Mouse (Mus musculus): Measurements from ENCODE around the gene Erlin1. TPM values are rescaled to one million over a fixed set of nuclear protein-coding genes. Genes with fewer than 3 reads are reported as not detected.

Erlin1 gene
- polyA plus RNA-seq, 1 experiment from 2014 or later = 16.5 TPM

DNA sequence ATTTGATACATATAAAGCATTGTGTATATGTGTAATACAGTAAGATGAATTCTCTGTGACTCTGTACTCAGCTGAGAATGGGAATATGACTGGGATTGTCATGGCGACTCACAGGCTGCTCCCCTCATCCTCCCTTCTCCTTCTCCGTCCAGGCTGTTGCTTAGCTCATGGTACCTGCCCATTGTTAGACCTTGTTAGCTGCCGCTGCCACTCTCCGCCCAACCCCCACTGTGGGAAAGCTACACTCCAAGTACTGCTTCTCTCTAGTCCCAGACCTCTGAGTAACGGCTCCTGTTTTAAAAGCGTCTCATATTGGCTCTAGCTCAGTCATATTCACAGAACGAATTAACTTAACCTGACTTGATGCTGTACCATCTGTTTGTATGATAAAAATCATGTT is 49.8 kb downstream of the Erlin1 start:
- Histone ChIP-seq H3K4me3 (ENCODE audit: low read depth, low read length) (no peak overlapping the region), H3K27ac (ENCODE audit: low read depth, low read length) (no peak overlapping the region), H3K9ac (ENCODE audit: low read length) (no peak overlapping the region), H3K27me3 (replicated peaks; ENCODE audit: control insufficient read depth, insufficient read depth, low read length) (no peaks in the 10 kb centered on the region), H3K4me1 (ENCODE audit: control insufficient read depth, insufficient read depth, low read length) (no peaks in the 10 kb centered on the region), H3K9me3 (replicated peaks; ENCODE audit: control insufficient read depth, low read length) (no peaks in the 10 kb centered on the region), H3K36me3 (ENCODE audit: control insufficient read depth, insufficient read depth, low read length) (no peaks in the 10 kb centered on the region), H3K4me2 (ENCODE audit: low read length) (no peak overlapping the region)
- 50% methylated on average over 7 of the region's 7 CpGs for WGBS
- ATAC-seq = no peak
- DNase-seq (ENCODE audit: low spot score) = no peak

DNA sequence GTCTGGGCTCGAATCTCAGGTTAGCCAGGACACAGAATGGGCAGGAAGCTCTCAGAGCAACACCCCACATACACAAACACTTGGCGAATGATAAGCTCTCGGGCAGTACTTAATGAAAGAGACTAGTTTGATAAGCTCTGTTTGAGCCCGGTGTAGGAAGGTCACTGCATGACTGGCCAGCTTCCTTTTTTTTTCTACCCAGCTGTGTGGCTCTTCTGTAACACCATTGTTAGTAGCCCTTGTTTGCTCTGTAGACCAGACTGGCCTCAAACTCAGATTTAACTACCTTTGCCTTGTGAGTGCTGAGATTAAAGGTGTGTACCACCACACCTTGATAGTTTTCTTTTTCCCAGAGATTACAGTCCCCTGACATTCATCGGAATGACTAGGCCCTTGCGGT is 55.7 kb downstream of the Erlin1 start:
- ATAC-seq = no peak
- WGBS = 89% methylated on average over 6 of the region's 6 CpGs
- Histone ChIP-seq H3K36me3 (ENCODE audit: control insufficient read depth, insufficient read depth, low read length) (no peaks in the 10 kb centered on the region), H3K27ac (ENCODE audit: low read depth, low read length) (no peak overlapping the region), H3K27me3 (replicated peaks; ENCODE audit: control insufficient read depth, insufficient read depth, low read length) (no peaks in the 10 kb centered on the region), H3K4me1 (ENCODE audit: control insufficient read depth, insufficient read depth, low read length) (no peaks in the 10 kb centered on the region), H3K4me2 (ENCODE audit: low read length) (no peak overlapping the region), H3K9me3 (replicated peaks; ENCODE audit: control insufficient read depth, low read length) (no peaks in the 10 kb centered on the region), H3K9ac (ENCODE audit: low read length) (no peak overlapping the region), H3K4me3 (ENCODE audit: low read depth, low read length) (no peak overlapping the region)
- DNase-seq (ENCODE audit: low spot score) = no peak

DNA sequence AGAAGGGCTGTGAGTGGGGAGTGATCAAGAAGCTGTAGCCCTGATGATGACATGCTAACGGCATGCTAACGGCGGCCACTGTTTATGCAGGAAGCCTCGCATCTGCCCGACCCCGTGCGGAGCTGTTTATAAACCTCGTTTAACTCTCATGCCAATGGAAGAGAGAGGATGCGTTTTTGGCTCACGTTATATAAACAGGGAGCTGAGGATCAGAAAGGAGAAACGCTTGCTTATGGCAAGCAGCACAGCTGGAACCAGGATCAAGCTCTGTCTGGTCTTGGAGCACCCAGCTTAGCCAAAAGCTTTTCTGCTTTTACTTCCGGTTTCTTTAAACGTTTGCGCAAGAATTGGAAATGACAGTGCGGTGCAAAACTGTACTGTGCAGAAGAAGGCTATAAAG is 60.8 kb downstream of the Erlin1 start:
- 63% methylated on average over 15 of the region's 15 CpGs for WGBS
- no peak overlapping the region for H3K27ac ChIP-seq (ENCODE audit: low read depth, low read length)
- H3K27me3 ChIP-seq (replicated peaks; ENCODE audit: control insufficient read depth, insufficient read depth, low read length) = no peaks in the 10 kb centered on the region
- DNase-seq (ENCODE audit: low spot score) (no peak), ATAC-seq (no peak)
- H3K4me3 ChIP-seq (ENCODE audit: low read depth, low read length) = no peak overlapping the region
- no peaks in the 10 kb centered on the region for H3K9me3 ChIP-seq (replicated peaks; ENCODE audit: control insufficient read depth, low read length)
- H3K4me2 ChIP-seq (ENCODE audit: low read length) = no peak overlapping the region
- H3K36me3 ChIP-seq (ENCODE audit: control insufficient read depth, insufficient read depth, low read length) = no peaks in the 10 kb centered on the region
- no peaks in the 10 kb centered on the region for H3K4me1 ChIP-seq (ENCODE audit: control insufficient read depth, insufficient read depth, low read length)
- H3K9ac ChIP-seq (ENCODE audit: low read length) = no peak overlapping the region

DNA sequence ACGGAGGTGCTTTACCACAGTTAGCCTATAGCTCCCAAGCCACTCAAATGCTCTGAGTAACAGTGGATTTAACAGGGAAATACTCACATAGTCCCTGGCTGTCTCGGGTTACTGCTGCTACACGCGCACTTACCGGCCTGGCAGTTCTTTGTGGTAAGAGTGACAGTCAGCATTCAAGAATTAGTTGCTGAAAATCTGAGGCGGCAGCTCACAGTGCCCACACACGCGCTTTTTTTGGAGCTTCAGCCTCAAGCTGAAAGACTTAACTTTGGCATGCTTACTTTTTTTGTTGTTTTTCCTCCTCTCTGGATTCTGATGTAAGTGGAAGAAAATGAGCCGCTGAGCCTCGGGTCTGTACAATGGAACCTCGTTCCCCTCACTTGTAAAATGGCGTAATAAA is 62.4 kb downstream of the Erlin1 start:
- Histone ChIP-seq H3K27me3 (replicated peaks; ENCODE audit: control insufficient read depth, insufficient read depth, low read length) (no peaks in the 10 kb centered on the region), H3K27ac (ENCODE audit: low read depth, low read length) (no peak overlapping the region), H3K36me3 (ENCODE audit: control insufficient read depth, insufficient read depth, low read length) (no peaks in the 10 kb centered on the region), H3K9ac (ENCODE audit: low read length) (no peak overlapping the region), H3K4me2 (ENCODE audit: low read length) (no peak overlapping the region), H3K4me3 (ENCODE audit: low read depth, low read length) (no peak overlapping the region), H3K9me3 (replicated peaks; ENCODE audit: control insufficient read depth, low read length) (no peaks in the 10 kb centered on the region), H3K4me1 (ENCODE audit: control insufficient read depth, insufficient read depth, low read length) (no peaks in the 10 kb centered on the region)
- DNase-seq (ENCODE audit: low spot score) (no peak), ATAC-seq (no peak)
- 41% methylated on average over 12 of the region's 12 CpGs for WGBS

DNA sequence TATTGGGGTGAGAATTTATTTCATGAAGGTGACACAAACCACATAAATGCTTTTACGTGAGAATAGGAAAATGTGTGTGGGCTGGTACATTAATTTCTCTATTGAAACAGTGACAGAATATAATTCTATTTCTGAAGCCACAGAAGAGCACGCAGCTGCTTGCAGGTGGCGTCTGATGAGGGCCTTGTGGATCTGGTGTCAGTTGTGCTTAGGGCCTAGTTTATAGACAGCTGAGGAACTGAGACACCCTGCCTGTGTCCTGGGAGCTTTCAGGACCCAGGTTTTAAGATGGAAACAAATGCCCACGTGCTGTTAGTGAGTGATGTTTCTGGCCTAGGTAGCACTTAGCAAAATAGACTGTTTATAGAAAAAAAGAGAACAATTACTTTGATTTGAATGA is 64.6 kb downstream of the Erlin1 start:
- DNase-seq (ENCODE audit: low spot score) = no peak
- Histone ChIP-seq H3K27me3 (replicated peaks; ENCODE audit: control insufficient read depth, insufficient read depth, low read length) (no peaks in the 10 kb centered on the region), H3K4me3 (ENCODE audit: low read depth, low read length) (no peak overlapping the region), H3K4me2 (ENCODE audit: low read length) (no peak overlapping the region), H3K4me1 (ENCODE audit: control insufficient read depth, insufficient read depth, low read length) (no peaks in the 10 kb centered on the region), H3K9me3 (replicated peaks; ENCODE audit: control insufficient read depth, low read length) (no peaks in the 10 kb centered on the region), H3K27ac (ENCODE audit: low read depth, low read length) (no peak overlapping the region), H3K9ac (ENCODE audit: low read length) (no peak overlapping the region), H3K36me3 (ENCODE audit: control insufficient read depth, insufficient read depth, low read length) (no peaks in the 10 kb centered on the region)
- ATAC-seq = no peak
- WGBS = 76% methylated on average over 4 of the region's 4 CpGs

DNA sequence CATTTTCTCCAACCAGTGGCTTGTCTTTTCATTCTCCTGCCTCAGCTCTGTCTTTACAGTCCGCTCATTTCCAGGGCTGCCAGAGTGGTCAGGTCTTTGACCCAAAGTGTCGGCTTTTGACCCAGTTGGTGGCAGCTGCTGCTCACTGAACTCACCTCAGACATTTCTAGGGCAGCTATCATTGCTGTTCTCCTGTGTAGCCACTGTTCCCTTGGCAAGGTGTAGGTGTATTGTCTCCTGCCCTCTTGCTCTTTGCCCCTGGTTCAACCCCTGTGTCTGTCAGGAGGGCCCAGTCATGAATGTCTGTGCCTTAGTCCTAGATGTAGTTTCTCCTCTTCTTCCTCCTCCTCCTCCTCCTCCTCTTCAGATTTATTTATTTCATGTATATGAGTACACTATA is 65.3 kb downstream of the Erlin1 start:
- no peaks in the 10 kb centered on the region for H3K4me1 ChIP-seq (ENCODE audit: control insufficient read depth, insufficient read depth, low read length)
- 85% methylated on average over 2 of the region's 2 CpGs for WGBS
- no peak overlapping the region for H3K4me3 ChIP-seq (ENCODE audit: low read depth, low read length)
- H3K27ac ChIP-seq (ENCODE audit: low read depth, low read length) = no peak overlapping the region
- H3K9me3 ChIP-seq (replicated peaks; ENCODE audit: control insufficient read depth, low read length) = no peaks in the 10 kb centered on the region
- no peak overlapping the region for H3K4me2 ChIP-seq (ENCODE audit: low read length)
- H3K27me3 ChIP-seq (replicated peaks; ENCODE audit: control insufficient read depth, insufficient read depth, low read length) = no peaks in the 10 kb centered on the region
- ATAC-seq = no peak
- H3K9ac ChIP-seq (ENCODE audit: low read length) = no peak overlapping the region
- H3K36me3 ChIP-seq (ENCODE audit: control insufficient read depth, insufficient read depth, low read length) = no peaks in the 10 kb centered on the region
- DNase-seq (ENCODE audit: low spot score) = no peak

DNA sequence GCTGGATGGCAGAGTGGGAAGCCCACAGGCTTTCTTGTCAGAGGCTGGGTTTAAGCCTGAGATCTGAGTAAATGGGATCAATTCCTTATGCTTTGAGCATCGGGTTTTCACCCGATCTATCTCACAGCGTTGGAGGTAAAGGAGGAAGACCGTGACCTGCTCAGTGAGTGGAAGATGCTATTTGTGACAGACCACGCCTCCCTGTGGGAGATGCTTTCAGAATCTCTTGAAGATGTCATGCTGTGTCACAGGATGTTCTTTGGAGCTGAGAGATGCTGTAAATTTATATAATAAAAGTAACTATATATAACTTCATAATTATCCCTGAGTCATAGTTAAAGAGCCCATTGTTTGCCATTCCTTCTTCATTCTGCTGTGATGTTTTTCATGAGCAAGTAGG is 68.9 kb downstream of the Erlin1 start:
- Histone ChIP-seq H3K4me1 (ENCODE audit: control insufficient read depth, insufficient read depth, low read length) (no peaks in the 10 kb centered on the region), H3K4me3 (ENCODE audit: low read depth, low read length) (no peak overlapping the region), H3K4me2 (ENCODE audit: low read length) (no peak overlapping the region), H3K9me3 (replicated peaks; ENCODE audit: control insufficient read depth, low read length) (no peaks in the 10 kb centered on the region), H3K36me3 (ENCODE audit: control insufficient read depth, insufficient read depth, low read length) (no peaks in the 10 kb centered on the region), H3K27ac (ENCODE audit: low read depth, low read length) (no peak overlapping the region), H3K9ac (ENCODE audit: low read length) (no peak overlapping the region), H3K27me3 (replicated peaks; ENCODE audit: control insufficient read depth, insufficient read depth, low read length) (no peaks in the 10 kb centered on the region)
- 84% methylated on average over 5 of the region's 5 CpGs for WGBS
- DNase-seq (ENCODE audit: low spot score) (no peak), ATAC-seq (no peak)

DNA sequence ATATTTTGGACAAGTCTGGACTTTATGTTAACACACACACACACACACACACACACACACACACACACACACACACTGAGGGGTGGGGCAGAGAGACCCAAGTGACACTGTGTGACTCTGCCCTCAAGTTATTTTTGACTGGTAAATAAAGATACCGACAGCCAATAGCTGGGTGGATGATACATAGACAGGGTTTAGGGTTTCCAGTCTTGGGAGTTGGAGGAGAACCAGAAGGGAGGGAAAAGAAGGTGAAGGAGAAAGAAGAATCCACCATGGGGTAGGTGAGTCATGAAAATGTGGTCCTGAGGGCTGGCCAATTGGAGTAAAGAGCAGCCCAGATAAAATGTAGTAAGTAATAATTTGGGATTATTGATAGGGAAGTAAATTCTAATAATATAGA is 69.5 kb downstream of the Erlin1 start:
- Histone ChIP-seq H3K9me3 (replicated peaks; ENCODE audit: control insufficient read depth, low read length) (no peaks in the 10 kb centered on the region), H3K27me3 (replicated peaks; ENCODE audit: control insufficient read depth, insufficient read depth, low read length) (no peaks in the 10 kb centered on the region), H3K9ac (ENCODE audit: low read length) (no peak overlapping the region), H3K36me3 (ENCODE audit: control insufficient read depth, insufficient read depth, low read length) (no peaks in the 10 kb centered on the region), H3K4me1 (ENCODE audit: control insufficient read depth, insufficient read depth, low read length) (no peaks in the 10 kb centered on the region), H3K4me2 (ENCODE audit: low read length) (no peak overlapping the region), H3K4me3 (ENCODE audit: low read depth, low read length) (no peak overlapping the region), H3K27ac (ENCODE audit: low read depth, low read length) (no peak overlapping the region)
- 91% methylated on average over 1 of the region's 1 CpGs for WGBS
- ATAC-seq (no peak), DNase-seq (ENCODE audit: low spot score) (no peak)

DNA sequence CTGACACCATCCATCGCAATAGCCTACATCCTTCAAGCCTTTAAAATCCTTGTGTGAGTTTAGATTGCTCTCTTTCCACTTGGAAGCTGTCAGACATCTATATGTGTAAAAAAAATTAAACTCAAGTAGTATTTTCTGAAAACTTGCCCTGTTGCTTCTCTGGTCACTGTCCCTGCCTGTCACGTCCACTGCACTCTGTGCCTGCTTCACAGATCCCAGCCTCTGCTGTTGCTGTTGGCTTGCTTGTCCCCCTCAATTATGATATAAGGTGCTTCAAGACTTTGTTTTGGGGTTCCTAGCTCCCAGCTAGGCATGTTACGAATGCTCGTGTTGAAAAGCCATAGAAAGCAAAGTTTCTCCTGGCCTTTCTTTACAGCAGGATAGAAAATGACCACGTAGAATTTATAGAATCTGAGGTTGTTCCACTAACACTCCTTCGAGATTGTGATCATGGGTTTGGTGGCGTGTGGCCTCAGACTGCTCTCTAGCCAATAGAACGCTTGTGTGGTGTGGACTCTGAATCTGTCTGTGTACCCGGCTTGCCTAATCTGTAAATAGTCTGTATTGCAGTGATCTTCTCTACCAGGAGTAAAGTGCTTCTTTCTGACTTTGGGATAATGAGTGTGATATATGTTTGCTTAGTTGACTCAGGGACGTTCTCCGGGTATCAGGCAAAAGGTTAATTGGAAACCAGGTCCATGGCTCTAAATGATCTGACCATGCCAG is 70.6 kb downstream of the Erlin1 start:
- DNase-seq (ENCODE audit: low spot score) (no peak), ATAC-seq (no peak)
- no peaks in the 10 kb centered on the region for H3K4me1 ChIP-seq (ENCODE audit: control insufficient read depth, insufficient read depth, low read length)
- no peak overlapping the region for H3K9ac ChIP-seq (ENCODE audit: low read length)
- WGBS = 83% methylated on average over 11 of the region's 11 CpGs
- no peaks in the 10 kb centered on the region for H3K36me3 ChIP-seq (ENCODE audit: control insufficient read depth, insufficient read depth, low read length)
- no peak overlapping the region for H3K4me3 ChIP-seq (ENCODE audit: low read depth, low read length)
- H3K27me3 ChIP-seq (replicated peaks; ENCODE audit: control insufficient read depth, insufficient read depth, low read length) = no peaks in the 10 kb centered on the region
- H3K4me2 ChIP-seq (ENCODE audit: low read length) = no peak overlapping the region
- H3K27ac ChIP-seq (ENCODE audit: low read depth, low read length) = no peak overlapping the region
- no peaks in the 10 kb centered on the region for H3K9me3 ChIP-seq (replicated peaks; ENCODE audit: control insufficient read depth, low read length)

Data from forebrain, embryonic 14.5 days (tissue).